Mouse (Mus musculus): ENCODE measurements around the gene Pcgf5.

GRCm38 (mm10) chr19:36433161-36433560, 85.1 kb downstream of the Pcgf5 start:
- TF ChIP-seq CTCF (IDR thresholded peaks at IDR 0.05; ENCODE audit: borderline replicate concordance, insufficient read depth, low read depth, low read length): no peak
- no peak for TF ChIP-seq POLR2A (IDR thresholded peaks at IDR 0.05; ENCODE audit: borderline replicate concordance, insufficient read depth, low read length)

Data from cerebellum, adult 2 months (tissue).